Mouse (Mus musculus) hindbrain, embryonic 16.5 days (tissue): Measurements from ENCODE around the gene Cyp2t4. TPM values are rescaled to one million over a fixed set of nuclear protein-coding genes. Genes with fewer than 3 reads are reported as not detected.

Experiments
- ATAC-seq: fragments of 200-750 bp; cut with Nextera tagmentation; 2 replicates; pipeline ENCODE4 v1.8.0; 2017; ENCODE audit warnings: moderate TSS enrichment, moderate library complexity
- H3K27ac ChIP-seq: fragments of 300-500 bp; sonication (generic); 2 replicates; pipeline ENCODE4 v1.5.1; 2014; ENCODE audit warnings: low read depth, mild to moderate bottlenecking, control low read depth, low read length, moderate library complexity
- H3K27me3 ChIP-seq: fragments of 300-500 bp; sonication (generic); replicated peaks from 2 replicates; pipeline ENCODE4 v1.6.1; 2014; ENCODE audit warnings: low read length; ENCODE audit not compliant: control insufficient read depth, insufficient read depth
- H3K36me3 ChIP-seq: fragments of 300-500 bp; sonication (generic); 2 replicates; pipeline ENCODE4 v1.6.1; 2014; ENCODE audit warnings: mild to moderate bottlenecking, low read length, moderate library complexity, mixed read lengths; ENCODE audit not compliant: control insufficient read depth, insufficient read depth
- H3K4me1 ChIP-seq: fragments of 300-500 bp; sonication (generic); 2 replicates; pipeline ENCODE4 v1.6.1; 2014; ENCODE audit warnings: low read depth, low read length; ENCODE audit not compliant: control insufficient read depth, insufficient read depth
- H3K4me2 ChIP-seq: fragments of 300-500 bp; sonication (generic); 2 replicates; pipeline ENCODE4 v1.6.1; 2014; ENCODE audit warnings: mild to moderate bottlenecking, low read length, control low read depth, moderate library complexity
- H3K4me3 ChIP-seq: fragments of 300-500 bp; sonication (generic); 2 replicates; pipeline ENCODE4 v1.5.1; 2014; ENCODE audit warnings: mild to moderate bottlenecking, low read length, control low read depth, moderate library complexity
- H3K9ac ChIP-seq: fragments of 300-500 bp; sonication (generic); 2 replicates; pipeline ENCODE4 v1.6.1; 2014; ENCODE audit warnings: low read depth, mild to moderate bottlenecking, control low read depth, low read length, moderate library complexity
- H3K9me3 ChIP-seq: fragments of 300-500 bp; sonication (generic); 2 replicates; pipeline ENCODE4 v1.6.1; 2014; ENCODE audit warnings: mild to moderate bottlenecking, low read length, moderate library complexity; ENCODE audit not compliant: control insufficient read depth
- WGBS: fragments of 180-500 bp; shearing (Covaris S2); extraction: QIAGEN DNeasy Blood & Tissue Kit; methylation state at CpG from one replicate; pipeline ENCODE4 v1.1.7; 2014; 5-methylcytosine and 5-hydroxymethylcytosine counted together
- polyA plus RNA-seq: library from polyadenylated mRNA; unstranded; fragments of >200 nt; fragmentation: Nextera tagmentation; extraction: Ambion mirVana; gene quantifications from 2 replicates; pipeline ENCODE4 v1.2.1, GENCODE M21; 2015

Gene Cyp2t4
- 0.13 and 0.30 TPM in 2 replicates for polyA plus RNA-seq

- ATAC-seq = no peak
These were observed at the start of gene Cyp2t4 for GRCm38 (mm10) chr7:27153205-27153764. Gene Cyp2t4, plus strand, starts transcription at chr7:27153714.

GRCm38 (mm10) chr7:27104882-27105281, 48.6 kb upstream of the Cyp2t4 start:
- H3K36me3 ChIP-seq = no peaks in the 10 kb centered on the region
- H3K27me3 ChIP-seq = no peaks in the 10 kb centered on the region
- H3K4me2 ChIP-seq = no peak overlapping the region
- ATAC-seq = no peak
- 75% methylated on average over 5 of the region's 5 CpGs for WGBS
- H3K9ac ChIP-seq = no peak overlapping the region
- H3K9me3 ChIP-seq = peaks cover 3% of the 10 kb centered on the region; the same call in 1 of the 2 replicates
- H3K4me3 ChIP-seq = no peak overlapping the region
- H3K27ac ChIP-seq = no peak overlapping the region
- H3K4me1 ChIP-seq = no peaks in the 10 kb centered on the region

More at GRCm38 (mm10) chr7:27153205-27153764, at the start of gene Cyp2t4:
- Histone ChIP-seq H3K4me3 (no peak within 1 kb of the TSS), H3K4me2 (no peak within 1 kb of the TSS), H3K9me3 (no peaks in the 10 kb centered on the region), H3K27me3 (no peaks in the 10 kb centered on the region), H3K27ac (no peak within 1 kb of the TSS), H3K4me1 (no peaks in the 10 kb centered on the region), H3K36me3 (peaks cover 12% of the 10 kb centered on the region), H3K9ac (no peak within 1 kb of the TSS)
- 73% methylated on average over 10 of the region's 10 CpGs for WGBS

GRCm38 (mm10) chr7:27110327-27110726, 43.2 kb upstream of the Cyp2t4 start:
- H3K4me2 ChIP-seq = no peak overlapping the region
- ATAC-seq = no peak

GRCm38 (mm10) chr7:27111038-27111437, 42.5 kb upstream of the Cyp2t4 start:
- H3K4me3 ChIP-seq = no peak overlapping the region
- 92% methylated on average over 1 of the region's 1 CpGs for WGBS
- no peaks in the 10 kb centered on the region for H3K27me3 ChIP-seq
- no peak for ATAC-seq
- H3K9me3 ChIP-seq = peaks cover 3% of the 10 kb centered on the region
- H3K27ac ChIP-seq = no peak overlapping the region
- H3K4me2 ChIP-seq = no peak overlapping the region
- no peak overlapping the region for H3K9ac ChIP-seq
- H3K36me3 ChIP-seq = no peaks in the 10 kb centered on the region
- H3K4me1 ChIP-seq = no peaks in the 10 kb centered on the region

More at GRCm38 (mm10) chr7:27110327-27110726, 43.2 kb upstream of the Cyp2t4 start:
- peaks cover 3% of the 10 kb centered on the region for H3K9me3 ChIP-seq
- no peaks in the 10 kb centered on the region for H3K27me3 ChIP-seq
- no peak overlapping the region for H3K27ac ChIP-seq
- H3K9ac ChIP-seq = no peak overlapping the region
- no peaks in the 10 kb centered on the region for H3K36me3 ChIP-seq
- no peak overlapping the region for H3K4me3 ChIP-seq
- no peaks in the 10 kb centered on the region for H3K4me1 ChIP-seq

- Histone ChIP-seq H3K27ac (no peak overlapping the region), H3K9ac (no peak overlapping the region), H3K4me3 (no peak overlapping the region), H3K4me2 (no peak overlapping the region), H3K27me3 (no peaks in the 10 kb centered on the region), H3K36me3 (no peaks in the 10 kb centered on the region), H3K9me3 (peaks cover 3% of the 10 kb centered on the region), H3K4me1 (no peaks in the 10 kb centered on the region)
- 64% methylated on average over 3 of the region's 3 CpGs for WGBS
- no peak for ATAC-seq
These were observed 41.5 kb upstream of the Cyp2t4 start for GRCm38 (mm10) chr7:27111987-27112386.

GRCm38 (mm10) chr7:27118033-27118511, 35.4 kb upstream of the Cyp2t4 start:
- 65% methylated on average over 4 of the region's 4 CpGs for WGBS
- Histone ChIP-seq H3K4me2 (no peak overlapping the region), H3K27me3 (no peaks in the 10 kb centered on the region), H3K9me3 (no peaks in the 10 kb centered on the region; the same call in 1 of the 2 replicates), H3K4me3 (no peak overlapping the region), H3K9ac (no peak overlapping the region), H3K27ac (no peak overlapping the region), H3K36me3 (no peaks in the 10 kb centered on the region), H3K4me1 (no peaks in the 10 kb centered on the region)
- no peak for ATAC-seq

- no peak within 1 kb of the TSS for H3K4me2 ChIP-seq
- no peak for ATAC-seq
- H3K4me1 ChIP-seq = no peaks in the 10 kb centered on the region
- H3K27me3 ChIP-seq = no peaks in the 10 kb centered on the region
- no peak within 1 kb of the TSS for H3K27ac ChIP-seq
- H3K4me3 ChIP-seq = no peak within 1 kb of the TSS
- no peaks in the 10 kb centered on the region for H3K36me3 ChIP-seq
- no peak within 1 kb of the TSS for H3K9ac ChIP-seq
- H3K9me3 ChIP-seq = no peaks in the 10 kb centered on the region
These were observed 33.8 kb upstream of the Cyp2t4 start, which contains the start of gene Cyp2f2 for GRCm38 (mm10) chr7:27119676-27120075. Gene Cyp2f2, plus strand, starts transcription at chr7:27119909.

- Histone ChIP-seq H3K36me3 (no peaks in the 10 kb centered on the region), H3K4me3 (no peak overlapping the region), H3K9ac (no peak overlapping the region), H3K27ac (no peak overlapping the region), H3K4me2 (no peak overlapping the region), H3K27me3 (no peaks in the 10 kb centered on the region), H3K4me1 (no peaks in the 10 kb centered on the region), H3K9me3 (no peaks in the 10 kb centered on the region)
- ATAC-seq = no peak
- WGBS = 79% methylated on average over 5 of the region's 5 CpGs
These were observed 29.1 kb upstream of the Cyp2t4 start for GRCm38 (mm10) chr7:27124305-27124832.

- Histone ChIP-seq H3K4me2 (no peak overlapping the region), H3K9ac (no peak overlapping the region), H3K4me3 (no peak overlapping the region), H3K4me1 (no peaks in the 10 kb centered on the region), H3K36me3 (no peaks in the 10 kb centered on the region), H3K9me3 (no peaks in the 10 kb centered on the region), H3K27me3 (no peaks in the 10 kb centered on the region), H3K27ac (no peak overlapping the region)
- ATAC-seq = no peak
- WGBS = 88% methylated on average over 4 of the region's 4 CpGs
These were observed 28.5 kb upstream of the Cyp2t4 start for GRCm38 (mm10) chr7:27124969-27125368.
